Mouse (Mus musculus) fat pad, adult 2 months (tissue): Measurements from ENCODE around the gene Mrpl42.

Experiments
- DNase-seq: peaks from one replicate; pipeline ENCODE4 v3.0.0-alpha.2; 2011; ENCODE audit warnings: low read depth, low spot score; ENCODE audit errors: extremely low read depth

Mrpl42 gene

DNA sequence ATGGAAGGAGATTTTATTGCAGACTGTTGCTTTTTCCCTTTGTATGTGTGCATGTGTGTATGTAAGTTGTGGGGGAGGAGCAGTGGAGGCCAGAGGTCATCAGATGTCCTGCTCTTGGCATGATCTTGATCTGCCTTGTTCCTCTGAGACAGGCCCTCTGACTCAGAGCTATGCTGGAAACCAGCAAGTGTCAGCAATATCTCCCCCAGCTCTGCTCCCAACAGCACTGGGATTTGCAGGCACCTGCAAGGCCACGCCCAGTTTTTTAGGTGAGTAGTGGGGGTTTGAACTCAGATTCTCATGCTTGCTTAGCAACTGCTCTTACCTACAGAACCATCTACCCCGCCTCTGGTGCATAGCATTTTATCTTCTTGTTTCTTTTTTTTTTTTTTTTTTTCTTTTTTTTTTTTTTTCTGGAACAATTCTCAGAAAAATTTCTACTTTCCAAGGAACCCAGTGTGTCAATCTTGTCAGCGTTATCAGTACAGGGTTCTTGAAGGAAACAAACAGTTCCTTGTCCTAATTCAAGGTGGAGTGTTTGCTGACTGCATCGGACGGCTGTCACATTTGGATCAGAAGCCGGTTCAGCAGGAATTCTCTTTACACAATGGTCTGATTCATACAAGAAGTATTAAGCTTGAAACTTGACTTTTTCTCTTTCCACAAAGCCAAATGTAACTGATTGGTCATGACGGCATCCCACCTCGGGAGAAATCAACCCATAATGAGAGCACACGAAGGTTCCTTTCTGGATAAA, 43.5 kb downstream of the Mrpl42 start:
- DNase-seq = no peak

DNA sequence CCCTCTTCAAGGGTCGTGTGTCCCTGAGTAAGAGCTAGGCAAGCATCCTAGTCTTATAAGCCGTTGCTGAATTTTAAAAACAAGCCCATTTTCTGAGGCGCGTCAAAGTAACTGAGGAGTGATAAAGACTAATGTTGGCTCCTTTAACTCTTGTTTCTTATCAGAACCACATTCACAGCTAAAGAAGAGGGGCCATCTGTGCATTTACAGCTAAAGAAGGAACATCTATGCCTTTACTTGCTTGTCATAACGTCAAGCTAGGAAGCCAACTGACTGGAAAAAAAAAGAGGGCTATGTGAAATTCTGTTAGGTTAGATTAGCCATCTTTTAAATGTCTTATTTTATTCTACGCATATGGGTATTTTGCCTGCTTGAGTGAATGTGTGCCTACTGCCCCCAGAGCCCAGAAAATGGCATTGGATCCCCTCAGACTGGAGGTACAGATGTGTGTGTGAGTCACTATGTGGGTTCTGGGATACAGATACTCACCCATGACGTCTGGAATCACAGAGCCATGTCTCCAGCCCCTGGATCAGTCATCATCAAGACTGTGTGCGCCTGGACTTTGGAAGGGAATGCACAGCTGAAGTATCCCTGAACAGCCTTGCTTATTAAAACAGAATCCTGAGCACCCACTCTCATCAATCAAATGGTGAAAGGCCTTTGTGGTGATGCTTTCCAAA, 44.2 kb downstream of the Mrpl42 start:
- no peak for DNase-seq

DNA sequence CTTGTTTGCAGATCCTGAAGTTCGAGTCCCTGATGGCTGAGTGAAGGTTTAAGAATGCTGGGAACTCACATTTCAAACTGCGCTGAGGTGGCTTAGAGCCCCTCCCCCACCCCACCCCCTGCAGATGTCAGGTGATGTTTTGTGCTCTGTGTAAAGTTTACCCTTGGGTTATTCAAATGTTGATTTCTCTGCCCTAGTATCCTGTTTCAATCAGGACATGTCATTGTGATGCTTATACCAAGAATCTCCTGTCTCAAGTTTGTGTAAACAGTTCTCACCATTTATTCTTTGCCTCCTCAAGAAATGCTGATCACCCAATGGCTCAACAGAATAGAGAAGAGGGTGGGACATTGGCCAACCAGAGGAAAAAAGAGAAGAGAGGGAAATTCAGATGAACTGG, 45.6 kb downstream of the Mrpl42 start:
- no peak for DNase-seq

DNA sequence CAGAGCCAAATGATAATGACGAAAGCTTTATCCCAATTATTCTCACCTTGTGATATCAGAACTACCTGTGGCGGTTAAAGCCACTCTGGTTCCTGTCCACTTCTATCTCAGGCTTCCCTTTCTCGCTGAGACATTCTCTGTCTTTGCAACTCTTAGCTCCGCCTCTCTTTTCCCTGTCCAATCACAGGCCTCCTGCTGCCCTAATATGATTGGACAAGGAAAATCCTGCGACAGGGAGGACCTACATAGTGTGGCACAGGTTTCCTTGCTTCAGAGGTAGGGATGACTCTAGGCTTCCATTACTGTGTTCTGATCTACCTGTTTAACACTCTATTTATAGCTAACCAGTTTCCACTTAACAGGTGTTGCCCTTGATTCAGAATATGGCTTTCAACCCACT, 48.5 kb downstream of the Mrpl42 start:
- DNase-seq = no peak

DNA sequence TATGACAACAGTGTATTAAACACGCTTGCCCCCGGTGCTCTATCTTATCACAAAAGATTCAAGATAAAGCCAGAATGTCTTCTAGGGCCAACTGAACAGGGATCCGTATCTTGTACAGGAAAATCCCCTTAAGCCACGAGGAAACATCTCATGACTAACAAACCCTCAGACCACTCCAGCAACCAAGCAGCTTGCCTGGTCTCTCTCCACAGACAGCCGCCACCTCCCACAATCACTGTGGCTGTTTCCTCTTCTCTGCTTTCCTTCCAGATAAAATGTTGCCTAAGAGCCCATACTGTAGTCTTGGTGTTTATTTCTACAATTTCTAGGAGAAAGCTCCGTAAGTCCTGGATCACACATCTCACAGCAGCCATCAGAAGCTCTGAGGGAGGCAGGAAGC, 52.7 kb downstream of the Mrpl42 start:
- no peak for DNase-seq

DNA sequence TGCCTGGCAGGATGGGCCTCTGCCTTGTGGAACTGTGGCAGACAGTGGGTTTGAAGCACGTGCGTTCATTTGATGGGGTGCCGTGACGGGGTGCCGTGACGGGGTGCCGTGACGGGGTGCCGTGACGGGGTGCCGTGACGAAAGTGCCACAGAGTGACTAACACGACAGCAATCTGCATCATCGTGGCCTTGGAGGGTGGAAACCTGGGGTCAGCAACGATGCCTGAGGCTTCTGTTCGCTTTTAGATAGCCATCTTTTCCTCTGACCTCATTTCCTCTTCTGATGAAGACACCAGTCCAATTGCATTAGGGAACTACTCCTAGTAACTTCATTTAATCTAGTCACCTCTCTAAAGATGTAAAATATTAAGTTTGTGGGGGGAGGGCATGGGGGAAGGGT, 53.8 kb downstream of the Mrpl42 start:
- DNase-seq = no peak

DNA sequence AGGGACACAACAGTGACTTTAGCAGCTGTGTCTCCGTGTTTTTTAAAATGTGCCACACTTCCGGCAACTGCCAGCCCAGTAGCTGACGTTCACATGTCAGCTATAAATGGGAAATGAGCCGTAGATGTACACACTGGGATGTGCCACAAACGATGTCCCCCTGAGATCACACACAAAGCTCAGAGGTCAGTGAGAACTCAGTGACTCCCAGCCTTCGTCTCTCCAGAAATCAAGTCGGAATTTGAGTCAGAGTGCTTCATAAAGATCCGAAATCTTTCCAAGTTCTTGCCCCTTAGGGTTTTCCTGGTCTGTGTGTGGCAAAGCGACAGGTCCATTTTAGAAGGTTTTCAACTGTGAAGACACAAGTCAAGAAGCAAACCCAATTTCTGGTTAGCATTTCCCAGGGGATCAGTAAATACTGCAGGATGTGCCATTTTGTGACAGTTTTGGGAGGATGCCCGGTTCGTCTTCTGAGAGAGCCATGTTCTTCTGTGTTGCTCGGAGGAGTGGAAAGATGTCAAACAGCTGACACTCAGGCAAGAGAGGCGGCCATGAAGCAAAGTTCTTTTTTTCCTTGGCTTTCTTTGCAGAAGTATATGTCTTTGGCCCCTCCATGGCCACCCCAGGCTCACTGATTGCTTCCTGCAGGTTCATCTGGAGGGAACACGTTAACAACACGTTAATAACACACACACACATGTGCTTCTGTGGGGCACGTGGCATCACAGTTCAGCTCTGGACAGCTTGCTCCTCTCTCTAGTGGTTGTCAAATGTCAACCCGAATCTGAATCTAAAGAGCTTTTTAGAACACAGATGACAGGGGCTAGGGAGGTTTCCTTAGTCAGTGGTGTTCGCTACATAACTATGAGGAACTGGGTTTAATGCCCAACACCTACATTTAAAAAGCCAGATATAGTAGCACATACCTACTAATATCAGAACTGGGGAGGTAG, 56.4 kb downstream of the Mrpl42 start:
- no peak for DNase-seq

DNA sequence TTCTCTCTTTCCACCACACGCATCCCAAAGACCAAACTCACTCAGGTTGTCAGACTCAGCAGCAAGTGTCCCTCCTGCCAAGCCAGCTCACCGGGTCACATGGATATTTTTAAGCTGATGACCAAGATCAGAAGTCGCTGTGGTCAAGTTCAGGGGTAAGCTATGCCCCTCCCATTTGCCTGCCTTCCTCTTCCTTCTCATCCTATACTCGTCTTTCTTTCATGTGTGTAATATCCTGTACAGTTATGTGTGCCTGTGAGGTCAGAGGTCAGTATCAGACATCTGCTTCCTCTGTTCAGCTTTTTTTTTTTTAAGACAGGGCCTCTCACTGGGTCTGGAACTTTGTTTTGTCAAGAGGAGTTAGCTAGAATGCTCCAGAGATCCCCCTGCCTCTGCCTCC, 59.4 kb downstream of the Mrpl42 start:
- no peak for DNase-seq

DNA sequence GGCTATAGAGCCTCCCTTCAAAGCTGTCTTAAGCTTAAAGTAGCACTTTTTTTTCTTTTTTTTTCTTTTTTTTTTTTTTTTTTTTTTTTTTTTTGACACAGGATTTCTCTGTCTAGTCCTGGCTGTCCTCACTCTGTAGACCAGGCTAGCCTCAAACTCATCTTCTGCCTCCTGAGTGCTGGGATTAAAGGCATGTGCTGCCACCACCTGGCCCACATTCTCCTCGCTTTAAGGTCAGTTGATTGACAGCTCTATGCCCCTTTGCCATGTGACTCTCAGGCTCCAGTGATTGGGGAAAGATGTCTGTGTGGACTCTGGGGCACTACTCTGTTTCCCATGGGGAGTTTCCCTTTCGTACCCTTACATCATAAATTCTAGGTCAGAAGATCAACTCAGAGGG, 61.2 kb downstream of the Mrpl42 start:
- DNase-seq = no peak

DNA sequence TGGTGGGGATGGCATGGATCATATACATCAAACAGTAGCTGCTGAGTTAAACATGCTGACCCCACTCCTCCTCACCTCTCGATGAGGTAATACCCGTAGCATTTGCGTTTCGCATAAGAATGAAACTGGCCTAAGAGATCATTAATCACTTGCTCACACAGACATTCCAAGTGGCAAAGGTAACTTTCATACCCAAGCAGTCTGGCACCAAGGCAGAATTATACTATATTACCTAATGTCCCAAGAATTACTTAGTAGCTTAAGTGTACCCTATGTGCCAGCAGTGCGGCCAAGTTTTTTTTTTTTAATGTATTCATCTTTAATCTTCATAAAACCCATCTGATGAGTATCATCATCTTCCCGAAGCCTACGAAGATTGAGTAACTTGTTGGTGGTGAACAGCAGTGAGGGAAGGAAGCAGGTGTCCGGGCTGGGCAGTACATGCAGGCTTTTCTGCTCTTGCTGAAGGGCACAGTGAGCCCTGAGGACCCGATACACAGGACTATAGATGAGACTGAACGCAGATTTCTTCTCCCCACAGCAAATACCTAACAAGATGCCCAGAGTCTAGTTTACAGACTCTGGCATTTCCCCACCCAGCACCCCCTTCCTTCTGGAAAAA, 61.9 kb downstream of the Mrpl42 start:
- DNase-seq = peak; percentile 95

DNA sequence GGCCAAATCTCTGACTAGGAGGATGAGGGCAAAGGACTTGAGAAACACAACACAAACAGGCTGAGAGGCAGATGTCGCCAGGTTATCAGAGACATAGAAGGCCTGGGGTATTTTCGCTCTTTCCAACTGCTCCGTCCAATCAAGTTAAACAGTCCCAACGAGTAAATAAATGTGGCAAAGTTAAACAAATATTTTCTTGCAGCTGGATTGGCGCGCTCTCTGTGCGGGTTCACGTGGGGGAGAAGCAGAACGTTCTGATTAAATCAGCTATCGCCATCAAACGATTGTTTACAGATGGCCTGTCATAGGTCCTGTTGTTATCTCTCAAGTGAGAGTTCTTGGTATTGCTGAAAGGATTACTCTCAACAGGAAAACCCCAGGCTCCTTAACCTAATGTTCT, 62.8 kb downstream of the Mrpl42 start:
- DNase-seq = no peak
